Mouse (Mus musculus) kidney, embryonic 16.5 days (tissue): Measurements from ENCODE around the gene Cxcl17. TPM values are rescaled to one million over a fixed set of nuclear protein-coding genes. Genes with fewer than 3 reads are reported as not detected.
A peak's percentile ranks its signal among the peaks of the same experiment; 100 is the strongest.

Source experiments
- ATAC-seq: fragments of 200-750 bp; cut with Nextera tagmentation; 2 replicates; pipeline ENCODE4 v1.8.0; 2017; ENCODE audit warnings: moderate TSS enrichment; ENCODE audit not compliant: low FRiP score, low TSS enrichment
- H3K27ac ChIP-seq: fragments of 300-500 bp; sonication (generic); 2 replicates; pipeline ENCODE4 v1.5.1; 2014; ENCODE audit warnings: low read length
- H3K27me3 ChIP-seq: fragments of 300-500 bp; sonication (generic); 2 replicates; pipeline ENCODE4 v1.6.1; 2014; ENCODE audit warnings: low read length, control low read depth, mixed read lengths; ENCODE audit not compliant: insufficient read depth
- H3K36me3 ChIP-seq: fragments of 300-500 bp; sonication (generic); 2 replicates; pipeline ENCODE4 v1.6.1; 2014; ENCODE audit warnings: low read length, control low read depth, mixed read lengths; ENCODE audit not compliant: insufficient read depth
- H3K4me1 ChIP-seq: fragments of 300-500 bp; sonication (generic); 2 replicates; pipeline ENCODE4 v1.6.1; 2014; ENCODE audit warnings: low read length, control low read depth, mixed read lengths; ENCODE audit not compliant: insufficient read depth
- H3K4me2 ChIP-seq: fragments of 300-500 bp; sonication (generic); replicated peaks from 2 replicates; pipeline ENCODE4 v1.6.1; 2014; ENCODE audit warnings: low read depth, low read length
- H3K4me3 ChIP-seq: fragments of 300-500 bp; sonication (generic); 2 replicates; pipeline ENCODE4 v1.5.1; 2014; ENCODE audit warnings: mild to moderate bottlenecking, low read length
- H3K9ac ChIP-seq: fragments of 300-500 bp; sonication (generic); replicated peaks from 2 replicates; pipeline ENCODE4 v1.6.1; 2014; ENCODE audit warnings: low read length
- H3K9me3 ChIP-seq: fragments of 300-500 bp; sonication (generic); 2 replicates; pipeline ENCODE4 v1.6.1; 2016; ENCODE audit warnings: low read length, control low read depth
- WGBS: fragments of 180-500 bp; shearing (Covaris S2); extraction: QIAGEN DNeasy Blood & Tissue Kit; methylation state at CpG from one replicate; pipeline ENCODE4 v1.1.7; 2014; 5-methylcytosine and 5-hydroxymethylcytosine counted together
- polyA plus RNA-seq: library from polyadenylated mRNA; unstranded; fragments of >200 nt; fragmentation: Nextera tagmentation; extraction: Ambion mirVana; gene quantifications from 2 replicates; pipeline ENCODE4 v1.2.1, GENCODE M21; 2015

Gene Cxcl17
- polyA plus RNA-seq, 1 experiment from 2014 or later: 0.65 TPM

DNA sequence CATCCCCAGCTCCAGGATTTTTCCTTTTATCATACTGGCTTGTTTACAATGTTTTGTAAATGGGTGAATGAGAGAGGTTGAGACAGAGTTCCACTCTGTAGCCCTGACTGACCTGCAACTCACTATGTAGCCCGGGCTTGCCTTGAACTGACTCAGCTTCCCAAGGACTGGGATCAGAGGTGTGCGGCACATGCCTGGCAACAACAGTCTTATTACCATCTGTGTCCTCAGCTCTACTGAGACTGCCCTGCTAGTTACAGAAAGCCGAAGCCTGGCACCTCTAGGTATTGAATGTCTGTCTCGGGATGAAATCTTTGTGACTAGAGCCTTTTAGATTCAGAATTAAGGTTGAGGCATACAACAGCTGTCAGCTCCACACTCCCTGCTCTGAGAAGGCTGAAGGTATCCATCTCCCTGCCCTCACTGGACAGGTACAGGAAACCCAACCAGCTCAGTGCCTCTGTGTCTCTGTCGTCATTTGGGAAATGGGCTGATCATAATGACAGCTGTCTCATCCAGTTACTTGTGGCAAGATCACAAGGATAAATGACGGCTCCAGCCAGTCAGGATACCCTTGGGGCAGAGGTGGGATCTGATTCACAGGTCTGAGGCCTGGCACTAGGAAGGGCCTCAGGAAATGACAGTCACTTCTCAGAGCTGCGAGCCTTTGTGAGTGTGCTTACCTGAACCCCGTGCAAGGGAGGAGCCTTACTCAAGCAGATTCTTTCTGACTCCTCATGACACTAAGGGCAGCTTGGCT lies 19.1 kb downstream of the Cxcl17 start:
- no peaks in the 10 kb centered on the region for H3K9me3 ChIP-seq
- H3K4me1 ChIP-seq: peaks cover 42% of the 10 kb centered on the region
- peak overlapping the region; percentile 76 for H3K9ac ChIP-seq
- no peaks in the 10 kb centered on the region for H3K27me3 ChIP-seq
- no peak for ATAC-seq
- no peaks in the 10 kb centered on the region for H3K36me3 ChIP-seq
- H3K27ac ChIP-seq: no peak overlapping the region
- 62% methylated on average over 8 of the region's 8 CpGs for WGBS
- H3K4me3 ChIP-seq: peak overlapping the region; percentile 74
- peak overlapping the region; percentile 88; the same call in 1 of the 2 replicates for H3K4me2 ChIP-seq

- H3K4me1 ChIP-seq: peaks cover 42% of the 10 kb centered on the region
- H3K27ac ChIP-seq: no peak overlapping the region
- no peaks in the 10 kb centered on the region for H3K9me3 ChIP-seq
- ATAC-seq: no peak
- H3K27me3 ChIP-seq: no peaks in the 10 kb centered on the region
- H3K36me3 ChIP-seq: peaks cover 3% of the 10 kb centered on the region
- H3K4me2 ChIP-seq: no peak overlapping the region
- no peak overlapping the region for H3K4me3 ChIP-seq
- no peak overlapping the region for H3K9ac ChIP-seq
- WGBS: 48% methylated on average over 7 of the region's 7 CpGs
Measured at GRCm38 (mm10) chr7:25392851-25393250, 19.8 kb downstream of the Cxcl17 start.

- no peak overlapping the region for H3K4me2 ChIP-seq
- ATAC-seq: no peak
- WGBS: 88% methylated on average over 2 of the region's 2 CpGs
Measured at GRCm38 (mm10) chr7:25391856-25392453, 20.7 kb downstream of the Cxcl17 start.

DNA sequence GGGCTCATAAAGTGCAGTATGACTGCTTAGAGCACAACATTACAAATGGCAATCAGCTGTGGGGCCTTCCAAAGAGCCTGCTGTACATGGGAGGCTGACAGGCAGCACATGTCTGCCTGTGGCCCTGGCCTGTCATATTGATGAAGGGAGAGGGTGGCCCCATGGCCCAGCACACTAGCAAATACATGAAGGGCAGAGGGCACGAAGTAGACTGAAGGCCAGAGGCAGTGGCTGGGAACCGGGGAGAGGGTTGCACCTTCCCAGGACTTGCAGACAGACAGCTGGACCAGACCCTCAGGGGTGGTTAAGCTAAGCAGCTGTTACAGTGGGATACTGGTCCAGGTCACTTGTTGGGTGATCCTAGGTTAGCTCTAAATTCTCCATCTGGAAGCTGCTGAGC lies 21.7 kb downstream of the Cxcl17 start:
- 41% methylated on average over 2 of the region's 2 CpGs for WGBS
- H3K4me3 ChIP-seq: no peak overlapping the region
- no peaks in the 10 kb centered on the region for H3K27me3 ChIP-seq
- no peak overlapping the region for H3K27ac ChIP-seq
- H3K9ac ChIP-seq: no peak overlapping the region
- H3K36me3 ChIP-seq: peaks cover 6% of the 10 kb centered on the region
- no peak for ATAC-seq
- no peak overlapping the region for H3K4me2 ChIP-seq
- H3K4me1 ChIP-seq: peaks cover 25% of the 10 kb centered on the region
- H3K9me3 ChIP-seq: no peaks in the 10 kb centered on the region

More at GRCm38 (mm10) chr7:25391856-25392453, 20.7 kb downstream of the Cxcl17 start:
- H3K4me3 ChIP-seq: no peak overlapping the region
- no peaks in the 10 kb centered on the region for H3K9me3 ChIP-seq
- peaks cover 6% of the 10 kb centered on the region for H3K36me3 ChIP-seq
- peaks cover 34% of the 10 kb centered on the region for H3K4me1 ChIP-seq
- no peak overlapping the region for H3K9ac ChIP-seq
- no peaks in the 10 kb centered on the region for H3K27me3 ChIP-seq
- H3K27ac ChIP-seq: no peak overlapping the region

DNA sequence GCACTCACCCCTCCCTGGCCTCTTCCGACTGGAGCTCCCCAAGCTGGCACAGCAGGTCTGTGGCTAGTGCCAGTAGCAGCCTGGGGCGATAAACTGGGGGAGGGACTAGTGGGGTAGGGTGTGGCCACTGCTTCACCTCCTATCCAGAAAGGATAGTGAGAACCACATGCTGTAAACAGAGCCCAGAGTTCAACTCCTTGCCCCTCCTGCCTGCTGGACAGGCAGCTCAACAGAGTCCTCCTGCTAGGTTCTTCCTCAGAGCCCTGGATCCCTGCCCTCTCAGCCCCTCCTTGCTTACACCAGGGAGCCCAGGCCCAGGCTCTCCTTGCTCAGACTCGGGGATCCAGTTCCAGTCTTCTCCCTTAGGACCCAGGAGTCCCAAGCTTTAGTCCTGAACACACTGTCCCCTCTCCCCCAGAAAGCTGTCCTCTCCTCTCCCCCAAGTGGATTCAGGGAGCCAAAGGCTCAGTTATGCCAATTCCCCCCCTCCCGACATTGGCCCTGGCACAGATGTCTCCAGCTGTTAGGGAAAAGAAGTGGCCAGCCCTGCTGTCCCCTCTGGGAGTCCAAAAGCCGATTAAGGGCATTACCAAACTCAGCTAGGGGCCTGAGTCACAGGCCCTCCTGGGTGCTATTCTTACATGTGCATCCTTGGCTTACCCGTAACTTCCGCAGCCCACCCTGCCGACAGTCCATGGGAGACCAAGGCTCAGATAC lies 22.5 kb downstream of the Cxcl17 start:
- no peaks in the 10 kb centered on the region for H3K9me3 ChIP-seq
- H3K4me1 ChIP-seq: peaks cover 25% of the 10 kb centered on the region
- H3K9ac ChIP-seq: 0 out of 2 replicates have a peak overlapping the region, but pooled peaks have one; percentile 15
- no peaks in the 10 kb centered on the region for H3K27me3 ChIP-seq
- H3K4me2 ChIP-seq: no peak overlapping the region
- H3K36me3 ChIP-seq: peaks cover 6% of the 10 kb centered on the region
- peak; percentile 53; the same call in 1 of the 2 replicates for ATAC-seq
- 0 out of 2 replicates have a peak overlapping the region, but pooled peaks have one; percentile 20 for H3K27ac ChIP-seq
- no peak overlapping the region for H3K4me3 ChIP-seq
- WGBS: 55% methylated on average over 8 of the region's 8 CpGs

GRCm38 (mm10) chr7:25388916-25389315 lies 23.8 kb downstream of the Cxcl17 start:
- no peaks in the 10 kb centered on the region for H3K9me3 ChIP-seq
- H3K9ac ChIP-seq: no peak overlapping the region
- H3K4me3 ChIP-seq: no peak overlapping the region
- 91% methylated on average over 7 of the region's 7 CpGs for WGBS
- no peak for ATAC-seq
- H3K27ac ChIP-seq: no peak overlapping the region
- peaks cover 15% of the 10 kb centered on the region for H3K36me3 ChIP-seq
- no peaks in the 10 kb centered on the region for H3K27me3 ChIP-seq
- no peak overlapping the region for H3K4me2 ChIP-seq
- H3K4me1 ChIP-seq: peaks cover 15% of the 10 kb centered on the region

- no peaks in the 10 kb centered on the region for H3K27me3 ChIP-seq
- WGBS: 93% methylated on average over 18 of the region's 18 CpGs
- peaks cover 20% of the 10 kb centered on the region for H3K36me3 ChIP-seq
- H3K9ac ChIP-seq: no peak overlapping the region
- peaks cover 10% of the 10 kb centered on the region; the same call in 1 of the 2 replicates for H3K4me1 ChIP-seq
- H3K9me3 ChIP-seq: no peaks in the 10 kb centered on the region
- ATAC-seq: no peak
- H3K4me2 ChIP-seq: no peak overlapping the region
- no peak overlapping the region for H3K27ac ChIP-seq
- no peak overlapping the region for H3K4me3 ChIP-seq
Measured at GRCm38 (mm10) chr7:25387811-25388440, 24.8 kb downstream of the Cxcl17 start.

DNA sequence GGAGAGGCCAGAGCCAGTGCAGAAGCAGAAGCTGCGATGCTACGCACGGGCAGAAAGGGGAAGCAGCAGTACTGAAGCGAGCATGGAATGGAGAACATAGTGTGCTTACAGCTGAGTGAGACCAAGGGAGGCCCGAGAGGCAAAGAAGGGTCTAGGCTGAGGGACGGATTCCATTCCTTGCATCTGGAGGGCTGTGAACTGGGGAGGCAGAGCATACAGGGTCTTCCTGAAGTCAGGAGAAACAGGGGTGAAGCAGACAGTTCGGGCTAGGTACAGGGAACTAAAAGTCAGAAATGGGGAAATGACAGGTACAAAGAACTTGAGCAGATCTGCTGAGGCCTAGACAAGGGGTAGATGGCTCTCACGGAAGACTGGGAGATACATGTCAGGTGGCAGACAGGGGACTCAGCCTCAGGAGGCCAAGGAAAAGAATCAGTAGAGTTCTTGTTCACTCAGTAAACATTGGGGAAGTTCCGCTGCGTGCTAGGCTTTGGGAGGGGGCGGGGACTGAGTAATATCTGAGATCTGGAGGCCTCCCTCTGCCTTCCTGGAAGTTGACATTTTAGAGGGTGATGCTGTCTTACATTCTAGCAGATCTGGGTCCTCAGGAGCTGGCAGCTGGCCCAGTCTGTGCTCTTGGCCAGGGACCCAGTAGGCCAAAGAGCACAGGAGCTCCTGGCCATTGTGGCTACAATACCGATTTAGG lies 26.7 kb downstream of the Cxcl17 start:
- H3K4me2 ChIP-seq: no peak overlapping the region
- no peak overlapping the region for H3K9ac ChIP-seq
- peaks cover 10% of the 10 kb centered on the region; the same call in 1 of the 2 replicates for H3K4me1 ChIP-seq
- 76% methylated on average over 12 of the region's 12 CpGs for WGBS
- H3K27ac ChIP-seq: no peak overlapping the region
- H3K9me3 ChIP-seq: no peaks in the 10 kb centered on the region
- H3K27me3 ChIP-seq: no peaks in the 10 kb centered on the region
- peaks cover 25% of the 10 kb centered on the region for H3K36me3 ChIP-seq
- peak; percentile 39; the same call in 1 of the 2 replicates for ATAC-seq
- H3K4me3 ChIP-seq: no peak overlapping the region

DNA sequence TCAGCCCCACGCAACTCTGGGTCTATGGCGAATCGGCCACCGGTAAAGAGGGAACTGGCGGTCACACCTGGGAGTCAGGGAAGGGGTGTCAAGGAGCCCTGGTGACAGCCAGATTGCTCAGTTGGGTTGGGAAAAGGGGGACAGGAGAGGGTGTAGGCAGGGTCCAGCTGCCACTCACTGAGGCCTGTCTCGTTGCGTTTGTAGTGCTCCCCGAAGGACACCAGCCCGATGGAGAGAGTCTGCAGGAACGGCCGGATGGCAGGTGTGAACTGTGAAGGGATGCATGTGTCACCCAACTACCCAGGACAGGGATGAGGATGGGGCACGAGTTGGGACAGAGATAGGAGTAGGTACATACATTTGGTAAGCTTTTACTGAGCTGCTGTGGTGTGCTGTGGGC lies 27.4 kb downstream of the Cxcl17 start:
- H3K27me3 ChIP-seq: no peaks in the 10 kb centered on the region
- H3K4me3 ChIP-seq: no peak overlapping the region
- H3K9ac ChIP-seq: no peak overlapping the region
- peaks cover 8% of the 10 kb centered on the region for H3K4me1 ChIP-seq
- whole genome bisulfite sequencing: 92% methylated on average over 12 of the region's 12 CpGs
- no peak overlapping the region for H3K27ac ChIP-seq
- peaks cover 25% of the 10 kb centered on the region for H3K36me3 ChIP-seq
- H3K9me3 ChIP-seq: no peaks in the 10 kb centered on the region
- ATAC-seq: no peak
- no peak overlapping the region for H3K4me2 ChIP-seq
